Comparison of ENCODE assay signal across 19 mouse cellular contexts in genomic region chr6:108837081-108837480, GRCm38 (mm10). TPM values are rescaled to one million over a fixed set of nuclear protein-coding genes. Genes with fewer than 3 reads are reported as not detected.
DNase-seq lines count a peak whose midpoint lies in the region; ATAC-seq and TF ChIP-seq lines count a peak whose summit lies in the region.
"Had no signal": no experiment of that assay in that cellular context is flagged by ENCODE, and none has a peak within 500 bp of the region (broad histone marks: within the 10 kb centered on the region; RNA-seq: fewer than 3 reads in every experiment).

No protein-coding gene starts in this region.

- no peak overlapping the region for H3K4me3 ChIP-seq in liver, adult 2 months (ENCODE audit: insufficient read depth, low read depth, low read length)
- H3K4me3 ChIP-seq in liver, embryonic 11.5 days (ENCODE audit: low read depth, low read length) = no peak overlapping the region
- H3K4me3 ChIP-seq in myocyte = no peak overlapping the region
- H3K4me3 ChIP-seq: embryonic facial prominence, embryonic 10.5 days; forebrain, embryonic 10.5 days; heart, embryonic 10.5 days; hindbrain, embryonic 15.5 days; midbrain, embryonic 12.5 days had no signal

- no peaks in the 10 kb centered on the region for H3K9me3 ChIP-seq in liver, embryonic 11.5 days (ENCODE audit: control insufficient read depth, low read length)
- H3K9me3 ChIP-seq: embryonic facial prominence, embryonic 10.5 days; forebrain, embryonic 10.5 days; heart, embryonic 10.5 days; hindbrain, embryonic 15.5 days; midbrain, embryonic 12.5 days had no signal

- H3K4me1 ChIP-seq in liver, adult 2 months (ENCODE audit: control insufficient read depth, insufficient read depth, low read length) = peaks cover 34% of the 10 kb centered on the region
- peaks cover 25% of the 10 kb centered on the region for H3K4me1 ChIP-seq in liver, embryonic 11.5 days (replicated peaks; ENCODE audit: control insufficient read depth, insufficient read depth, low read length)
- H3K4me1 ChIP-seq: embryonic facial prominence, embryonic 10.5 days; forebrain, embryonic 10.5 days; hindbrain, embryonic 15.5 days; midbrain, embryonic 12.5 days had no signal

- peak; percentile 86 for DNase-seq in liver, adult 2 months (ENCODE audit: extremely low read depth, low read depth, low spot score)
- no peak for DNase-seq in liver, embryonic 11.5 days (ENCODE audit: low spot score)
- peak; percentile 35 for DNase-seq in thymus, postnatal 4 days
- DNase-seq in thymus, postnatal 0 days (ENCODE audit: low spot score) = no peak
- no peak for DNase-seq in left cerebral cortex, adult 18-20 months (ENCODE audit: low spot score in 2 of 2)
- no peak for DNase-seq in left cerebral cortex, adult 9 months (ENCODE audit: low spot score in 2 of 2)
- DNase-seq: adrenal gland, postnatal 25 days; cerebellum, adult 11 months; cerebellum, postnatal 10 days; forebrain, postnatal 0 days; kidney, adult 2 months; lung, adult 18-20 months had no signal

- peaks cover 31% of the 10 kb centered on the region; the same call in 1 of the 2 replicates for H3K79me2 ChIP-seq in liver, adult 2 months (ENCODE audit: control insufficient read depth, insufficient read depth, low read length)
- peaks cover 37% of the 10 kb centered on the region for H3K79me2 ChIP-seq in myocyte (ENCODE audit: control insufficient read depth, insufficient read depth)

- peak overlapping the region; percentile 73 for H3K27ac ChIP-seq in liver, adult 2 months (replicated peaks; ENCODE audit: insufficient read depth, low read depth, low read length)
- H3K27ac ChIP-seq in liver, embryonic 11.5 days (ENCODE audit: low read depth, low read length) = no peak overlapping the region
- H3K27ac ChIP-seq: embryonic facial prominence, embryonic 10.5 days; forebrain, embryonic 10.5 days; heart, embryonic 10.5 days; hindbrain, embryonic 15.5 days; kidney, postnatal 0 days; midbrain, embryonic 12.5 days had no signal

- TF ChIP-seq CTCF in liver, adult 2 months (IDR thresholded peaks at IDR 0.05; ENCODE audit: low read depth, low read length) = no peak

- ATAC-seq in liver, embryonic 11.5 days (replicated peaks; ENCODE audit: low FRiP score) = no peak
- ATAC-seq: forebrain, postnatal 0 days had no signal

- TF ChIP-seq POLR2A in liver, adult 2 months (IDR thresholded peaks at IDR 0.05; ENCODE audit: extremely low read depth, insufficient read depth, low read length) = no peak
- TF ChIP-seq POLR2A in myocyte (IDR thresholded peaks at IDR 0.05; ENCODE audit: insufficient read length, low read depth) = no peak

- H3K4me2 ChIP-seq in liver, embryonic 11.5 days = no peak overlapping the region
- peak overlapping the region; percentile 48 for H3K4me2 ChIP-seq in myocyte (ENCODE audit: low read depth)
- H3K4me2 ChIP-seq: hindbrain, embryonic 15.5 days; midbrain, embryonic 12.5 days had no signal

- no peak overlapping the region for H3K9ac ChIP-seq in liver, adult 2 months (ENCODE audit: low read depth, low read length)
- no peak overlapping the region for H3K9ac ChIP-seq in liver, embryonic 11.5 days (ENCODE audit: low read depth, low read length)
- H3K9ac ChIP-seq: forebrain, postnatal 0 days; hindbrain, embryonic 15.5 days; midbrain, embryonic 12.5 days had no signal

- H3K27me3 ChIP-seq in liver, adult 2 months (ENCODE audit: control insufficient read depth, insufficient read depth, low read length) = no peaks in the 10 kb centered on the region
- no peaks in the 10 kb centered on the region for H3K27me3 ChIP-seq in liver, embryonic 11.5 days (replicated peaks; ENCODE audit: control insufficient read depth, insufficient read depth, low read length)
- no peaks in the 10 kb centered on the region for H3K27me3 ChIP-seq in myocyte (ENCODE audit: control insufficient read depth, insufficient read depth, insufficient read length)
- H3K27me3 ChIP-seq: hindbrain, embryonic 15.5 days; midbrain, embryonic 12.5 days had no signal

- H3K36me3 ChIP-seq in liver, adult 2 months (ENCODE audit: control insufficient read depth, insufficient read depth, low read length) = peaks cover 28% of the 10 kb centered on the region
- H3K36me3 ChIP-seq in liver, embryonic 11.5 days (ENCODE audit: control insufficient read depth, insufficient read depth, low read length) = peaks cover 8% of the 10 kb centered on the region; the same call in 1 of the 2 replicates
- peaks cover 40% of the 10 kb centered on the region for H3K36me3 ChIP-seq in myocyte (ENCODE audit: control insufficient read depth, insufficient read depth)

- 27% methylated on average over 4 of the region's 4 CpGs for WGBS in liver, adult 2 months
- 87% methylated on average over 4 of the region's 4 CpGs for WGBS in liver, embryonic 11.5 days

- no peak overlapping the region for H3ac ChIP-seq in myocyte (ENCODE audit: control insufficient read depth, insufficient read length)

TF ChIP-seq in myocyte, 11 proteins besides CTCF, POLR2A, EP300 and RAD21:
- no peak for TF ChIP-seq TCF12 (IDR thresholded peaks at IDR 0.05; ENCODE audit: insufficient read depth, poor library complexity, severe bottlenecking)
- no peak for TF ChIP-seq MYOD1 (IDR thresholded peaks at IDR 0.05; ENCODE audit: control insufficient read depth in 1 of 3, insufficient read length in 2 of 3, low read depth in 2 of 3)
- TF ChIP-seq USF1 (IDR thresholded peaks at IDR 0.05; ENCODE audit: low read depth) = no peak
- TF ChIP-seq SRF (IDR thresholded peaks at IDR 0.05; ENCODE audit: control insufficient read depth, insufficient read length, low read depth) = no peak
- TF ChIP-seq TCF3 (IDR thresholded peaks at IDR 0.05; ENCODE audit: insufficient read length, low read depth) = no peak
- no peak for TF ChIP-seq CEBPB (IDR thresholded peaks at IDR 0.05; ENCODE audit: insufficient read depth, poor library complexity, severe bottlenecking)
- TF ChIP-seq MYOG (IDR thresholded peaks at IDR 0.05; ENCODE audit: control insufficient read depth in 1 of 3, insufficient read depth in 1 of 3, insufficient read length in 2 of 3, low read depth in 2 of 3) = no peak
- no peak for TF ChIP-seq MAX (IDR thresholded peaks at IDR 0.05; ENCODE audit: low read depth)
- TF ChIP-seq E2F4 (IDR thresholded peaks at IDR 0.05; ENCODE audit: insufficient read depth) = no peak
- no peak for TF ChIP-seq REST (IDR thresholded peaks at IDR 0.05; ENCODE audit: insufficient read depth, insufficient read length)

RNA-seq across cellular contexts. Expression of gene Edem1, which starts 8.6 kb away (rescaled TPM):
- total RNA-seq in liver, adult 2 months (2014; rRNA removed) = 102 and 109 TPM in 2 replicates
- polyA plus RNA-seq in liver, adult 2 months (2012; rRNA removed) = 58.3 and 63.1 TPM in 2 replicates
- polyA plus RNA-seq in liver, embryonic 11.5 days (2014; fragmentation: Nextera tagmentation; extraction: Ambion mirVana) = 25.0 and 30.6 TPM in 2 replicates
- 236 and 254 TPM in 2 replicates for polyA plus RNA-seq in thymus, postnatal 0 days (2015; fragmentation: Nextera tagmentation; extraction: Ambion mirVana)
- 15.4 TPM for polyA plus RNA-seq in myocyte (2012; fragmentation: generic; extraction: Trizol)
- total RNA-seq in left cerebral cortex, adult 18-20 months (2021) = 10 to 100 TPM; 17.2 to 19.9 TPM

RNA-seq across cellular contexts. Expression of gene Arl8b, which starts 54.2 kb away (rescaled TPM):
- 24.2 and 27.7 TPM in 2 replicates for total RNA-seq in liver, adult 2 months (2014; rRNA removed)
- 8.9 and 10.3 TPM in 2 replicates for polyA plus RNA-seq in liver, adult 2 months (2012; rRNA removed)
- polyA plus RNA-seq in liver, embryonic 11.5 days (2014; fragmentation: Nextera tagmentation; extraction: Ambion mirVana) = 64.1 and 81.5 TPM in 2 replicates
- polyA plus RNA-seq in thymus, postnatal 0 days (2015; fragmentation: Nextera tagmentation; extraction: Ambion mirVana) = 60.9 and 75.9 TPM in 2 replicates
- 41.2 TPM for polyA plus RNA-seq in myocyte (2012; fragmentation: generic; extraction: Trizol)
- 100 to 1,000 TPM; 222 to 225 TPM for total RNA-seq in left cerebral cortex, adult 18-20 months (2021)

Comparison
In these comparisons a context has a peak if more than half of its experiments do, and no peak if none do; other contexts are left out.
1. DNase-seq: peak in liver, adult 2 months (single experiment) and thymus, postnatal 4 days (single experiment); none in liver, embryonic 11.5 days (single experiment), thymus, postnatal 0 days (single experiment), left cerebral cortex, adult 18-20 months (0 of 2) and left cerebral cortex, adult 9 months (0 of 2).